In the genomic region with DNA sequence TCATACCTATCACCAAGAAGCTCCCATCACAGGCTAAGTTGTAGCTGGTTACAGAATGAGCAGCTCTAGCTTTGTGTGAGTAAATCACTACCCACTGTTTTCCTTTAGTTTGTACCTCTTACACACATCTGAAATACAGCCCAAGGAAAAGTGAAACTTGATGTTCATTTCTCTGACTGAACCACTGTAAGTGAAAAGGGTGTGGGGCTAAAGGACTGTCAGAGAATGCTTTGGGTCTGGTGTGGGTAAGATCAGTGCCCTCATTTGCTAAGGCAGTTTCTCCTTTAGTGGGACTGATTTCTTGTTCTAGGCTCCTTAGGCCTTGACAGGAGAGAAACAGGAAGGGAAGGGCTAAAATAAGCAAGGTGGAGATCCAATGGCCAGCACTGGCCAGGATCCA, we compare ENCODE assay signal across 21 mouse cellular contexts. TPM values are rescaled to one million over a fixed set of nuclear protein-coding genes. Genes with fewer than 3 reads are reported as not detected.
A peak's percentile ranks its signal among the peaks of the same experiment; 100 is the strongest.
DNase-seq lines count a peak whose midpoint lies in the region; TF ChIP-seq lines count a peak whose summit lies in the region.
"Had no signal": no experiment of that assay in that cellular context is flagged by ENCODE, and none has a peak within 500 bp of the region (broad histone marks: within the 10 kb centered on the region; RNA-seq: fewer than 3 reads in every experiment).

No protein-coding gene starts in this region.

- no peak for DNase-seq in heart, adult 2 months
- DNase-seq in heart, postnatal 14 days = no peak
- no peak for DNase-seq in layer of hippocampus, adult 2 months (ENCODE audit: low spot score in 2 of 2)
- no peak for DNase-seq in layer of hippocampus, adult 9-11 months
- DNase-seq in MEL (ENCODE audit: low read depth, low spot score) = no peak
- DNase-seq in thymus, adult 2 months = no peak
- DNase-seq: adrenal gland, adult 2 months; adrenal gland, postnatal 25 days; cerebellum, adult 2 months; cerebellum, postnatal 10 days; embryo, embryonic 11 days; forebrain, postnatal 0 days; gastrocnemius, postnatal 36 days; heart, postnatal 10 days had no signal

- no peaks in the 10 kb centered on the region for H3K9me3 ChIP-seq in MEL (replicated peaks; ENCODE audit: insufficient read depth, low read length)
- H3K9me3 ChIP-seq: embryonic facial prominence, embryonic 15.5 days; hindbrain, embryonic 10.5 days; intestine, embryonic 15.5 days had no signal

- no peak overlapping the region for H3K4me3 ChIP-seq in heart, adult 2 months
- H3K4me3 ChIP-seq in layer of hippocampus, adult 2 months = no peak overlapping the region
- no peak overlapping the region for H3K4me3 ChIP-seq in MEL (ENCODE audit: control insufficient read depth in 1 of 2, insufficient read depth in 1 of 2, low read depth in 2 of 2, low read length in 2 of 2)
- no peak overlapping the region for H3K4me3 ChIP-seq in cortical plate, adult 2 months (ENCODE audit: insufficient read depth, low read length)
- H3K4me3 ChIP-seq in thymus, adult 2 months (ENCODE audit: control insufficient read depth, insufficient read depth, low read length) = no peak overlapping the region
- H3K4me3 ChIP-seq: embryonic facial prominence, embryonic 15.5 days; erythroblast, embryonic 14.5 days; hindbrain, embryonic 10.5 days; intestine, embryonic 15.5 days had no signal

- no peak for TF ChIP-seq CTCF in heart, adult 2 months (IDR thresholded peaks at IDR 0.05)
- no peak for TF ChIP-seq CTCF in layer of hippocampus, adult 2 months (conservative IDR thresholded peaks at IDR 0.05)
- no peak for TF ChIP-seq CTCF in MEL (IDR thresholded peaks at IDR 0.05 in 2 of 3, conservative IDR thresholded peaks at IDR 0.05 in 1 of 3; ENCODE audit: control insufficient read depth in 1 of 3, insufficient read depth in 1 of 3, low read depth in 2 of 3, low read length in 3 of 3, poor library complexity in 1 of 3, severe bottlenecking in 1 of 3)
- TF ChIP-seq CTCF in cortical plate, adult 2 months (IDR thresholded peaks at IDR 0.05; ENCODE audit: extremely low read depth, insufficient read depth, low read length) = no peak
- no peak for TF ChIP-seq CTCF in thymus, adult 2 months (IDR thresholded peaks at IDR 0.05; ENCODE audit: borderline replicate concordance, control insufficient read depth, extremely low read depth, insufficient read depth, low read length, poor library complexity)

- no peak for TF ChIP-seq RAD21 in MEL (IDR thresholded peaks at IDR 0.05; ENCODE audit: low read depth, low read length)

- no peaks in the 10 kb centered on the region; the same call in 1 of the 2 replicates for H3K4me1 ChIP-seq in heart, adult 2 months (ENCODE audit: control insufficient read depth, insufficient read depth, low read length)
- H3K4me1 ChIP-seq in MEL (ENCODE audit: control insufficient read depth in 1 of 2, insufficient read depth in 2 of 2, low read length in 2 of 2) = peaks cover 6 to 8% of the 10 kb centered on the region in 2 experiments
- no peaks in the 10 kb centered on the region; the same call in 1 of the 2 replicates for H3K4me1 ChIP-seq in cortical plate, adult 2 months (ENCODE audit: control insufficient read depth, insufficient read depth, low read length)
- H3K4me1 ChIP-seq in thymus, adult 2 months (replicated peaks; ENCODE audit: control insufficient read depth, insufficient read depth, low read length) = no peaks in the 10 kb centered on the region
- H3K4me1 ChIP-seq: embryonic facial prominence, embryonic 15.5 days; hindbrain, embryonic 10.5 days; intestine, embryonic 15.5 days had no signal

- H3K27ac ChIP-seq in heart, adult 2 months = peak overlapping the region; percentile 69
- peak overlapping the region; percentile 61 for H3K27ac ChIP-seq in layer of hippocampus, adult 2 months
- no peak overlapping the region for H3K27ac ChIP-seq in MEL (ENCODE audit: control insufficient read depth, low read depth, low read length)
- 0 out of 2 replicates have a peak overlapping the region, but pooled peaks have one; percentile 53 for H3K27ac ChIP-seq in cortical plate, adult 2 months (ENCODE audit: insufficient read depth, low read length)
- no peak overlapping the region for H3K27ac ChIP-seq in thymus, adult 2 months (ENCODE audit: control insufficient read depth, insufficient read depth, low read length)
- H3K27ac ChIP-seq: embryonic facial prominence, embryonic 15.5 days; hindbrain, embryonic 10.5 days; hindbrain, embryonic 14.5 days; intestine, embryonic 15.5 days had no signal

- no peak for TF ChIP-seq POLR2A in heart, adult 2 months (IDR thresholded peaks at IDR 0.05; ENCODE audit: insufficient read depth, low read depth, low read length)
- no peak for TF ChIP-seq POLR2A in MEL (IDR thresholded peaks at IDR 0.05; ENCODE audit: control insufficient read depth in 1 of 2, insufficient read depth in 1 of 2, low read depth in 1 of 2, low read length in 2 of 2, poor library complexity in 1 of 2)
- no peak for TF ChIP-seq POLR2A in cortical plate, adult 2 months (IDR thresholded peaks at IDR 0.05; ENCODE audit: extremely low read depth, insufficient read depth, low read length)
- no peak for TF ChIP-seq POLR2A in thymus, adult 2 months (IDR thresholded peaks at IDR 0.05; ENCODE audit: control insufficient read depth, extremely low read depth, insufficient read depth, low read length, poor library complexity)

- no peak for TF ChIP-seq EP300 in heart, adult 2 months (IDR thresholded peaks at IDR 0.05; ENCODE audit: insufficient read depth, low read depth, low read length)
- no peak for TF ChIP-seq EP300 in MEL (IDR thresholded peaks at IDR 0.05; ENCODE audit: low read depth in 1 of 2, low read length in 2 of 2)

- no peaks in the 10 kb centered on the region for H3K79me2 ChIP-seq in heart, adult 2 months (replicated peaks; ENCODE audit: control insufficient read depth, insufficient read depth, low read length)
- no peaks in the 10 kb centered on the region for H3K79me2 ChIP-seq in MEL (ENCODE audit: control insufficient read depth, insufficient read depth, low read length, poor library complexity)

- peaks cover 4% of the 10 kb centered on the region for H3K36me3 ChIP-seq in heart, adult 2 months (ENCODE audit: control insufficient read depth, insufficient read depth, low read length)
- H3K36me3 ChIP-seq in MEL (ENCODE audit: control insufficient read depth in 1 of 2, insufficient read depth in 2 of 2, low read length in 2 of 2) = peaks cover 15 to 32% of the 10 kb centered on the region in 2 experiments
- peaks cover 41% of the 10 kb centered on the region for H3K36me3 ChIP-seq in thymus, adult 2 months (ENCODE audit: control insufficient read depth, insufficient read depth, low read length)

- H3K27me3 ChIP-seq in heart, adult 2 months (ENCODE audit: control insufficient read depth, insufficient read depth, low read length) = no peaks in the 10 kb centered on the region
- H3K27me3 ChIP-seq in MEL (ENCODE audit: control insufficient read depth in 1 of 2, insufficient read depth in 2 of 2, low read length in 2 of 2) = no peaks in the 10 kb centered on the region
- no peaks in the 10 kb centered on the region for H3K27me3 ChIP-seq in thymus, adult 2 months (ENCODE audit: control insufficient read depth, insufficient read depth, low read length)
- H3K27me3 ChIP-seq: embryonic facial prominence, embryonic 15.5 days; intestine, embryonic 15.5 days; Patski had no signal

- intact Hi-C loops in heart, adult 2 months (cut with DNase I) = no loop called here
- intact Hi-C loops in heart, postnatal 14 days (cut with DNase I) = no loop called here

- H3K9ac ChIP-seq in heart, adult 2 months (ENCODE audit: low read depth, low read length) = no peak overlapping the region
- H3K9ac ChIP-seq in MEL (ENCODE audit: control insufficient read depth, low read depth, low read length, poor library complexity, severe bottlenecking) = no peak overlapping the region
- H3K9ac ChIP-seq: embryonic facial prominence, embryonic 15.5 days; forebrain, postnatal 0 days; hindbrain, embryonic 14.5 days; intestine, embryonic 15.5 days had no signal

TF ChIP-seq in MEL, 35 proteins besides CTCF, POLR2A, EP300 and RAD21:
- TF ChIP-seq ZMIZ1 (IDR thresholded peaks at IDR 0.05; ENCODE audit: low read depth, low read length) (0 out of 2 replicates have a peak, but pooled peaks have one; percentile 27), RCOR1 (IDR thresholded peaks at IDR 0.05; ENCODE audit: low read depth, low read length) (no peak)

RNA-seq across cellular contexts. Expression of gene Shoc2, which starts 10.1 kb away (rescaled TPM):
- 10 to 100 TPM; 25.4 to 26.1 TPM for total RNA-seq in heart, adult 2 months (2021)
- polyA plus RNA-seq in heart, adult 2 months (2012; rRNA removed) = 12.3 and 34.2 TPM in 2 replicates
- total RNA-seq in heart, postnatal 14 days (2021) = 10 to 100 TPM; 30.2 to 34.4 TPM
- total RNA-seq in layer of hippocampus, adult 2 months (2021) = 10 to 100 TPM; 50.1 to 50.3 TPM
- 33.4 and 37.0 TPM in 2 replicates for total RNA-seq in MEL (2012; rRNA removed)
- 10 to 100 TPM in 1 of 2 experiments, not detected in 1; 55.6 TPM for polyA plus RNA-seq in MEL (2012; ENCODE audit: insufficient read depth in 1 of 2, insufficient read length in 2 of 2, low read depth in 1 of 2, low replicate concordance in 2 of 2, missing spikeins in 1 of 2)
- 35.0 and 35.5 TPM in 2 replicates for polyA plus RNA-seq in cortical plate, adult 2 months (2012; rRNA removed)
- 14.9 and 18.6 TPM in 2 replicates for polyA plus RNA-seq in thymus, adult 2 months (2012; rRNA removed)

RNA-seq across cellular contexts. Expression of gene Bbip1, which starts 10.4 kb away (rescaled TPM):
- 10 to 100 TPM; 34.5 to 35.4 TPM for total RNA-seq in heart, adult 2 months (2021)
- 12.4 and 26.1 TPM in 2 replicates for polyA plus RNA-seq in heart, adult 2 months (2012; rRNA removed)
- total RNA-seq in heart, postnatal 14 days (2021) = 10 to 100 TPM; 35.3 to 35.8 TPM
- 10 to 100 TPM; 52.6 to 52.7 TPM for total RNA-seq in layer of hippocampus, adult 2 months (2021)
- total RNA-seq in MEL (2012; rRNA removed) = 71.3 and 81.9 TPM in 2 replicates
- polyA plus RNA-seq in MEL (2012; ENCODE audit: insufficient read depth in 1 of 2, insufficient read length in 2 of 2, low read depth in 1 of 2, low replicate concordance in 2 of 2, missing spikeins in 1 of 2) = 10 to 100 TPM in 1 of 2 experiments, not detected in 1; 75.9 TPM
- polyA plus RNA-seq in cortical plate, adult 2 months (2012; rRNA removed) = 81.2 and 89.1 TPM in 2 replicates
- polyA plus RNA-seq in thymus, adult 2 months (2012; rRNA removed) = 13.0 and 16.3 TPM in 2 replicates

RNA-seq across cellular contexts. Expression of gene Pdcd4, which starts 42.0 kb away (rescaled TPM):
- 10 to 100 TPM; 21.1 to 22.9 TPM for total RNA-seq in heart, adult 2 months (2021)
- polyA plus RNA-seq in heart, adult 2 months (2012; rRNA removed) = 4.2 and 8.0 TPM in 2 replicates
- 10 to 100 TPM; 24.8 to 25.6 TPM for total RNA-seq in heart, postnatal 14 days (2021)
- total RNA-seq in layer of hippocampus, adult 2 months (2021) = 100 to 1,000 TPM; 118 to 119 TPM
- 19.7 and 30.0 TPM in 2 replicates for total RNA-seq in MEL (2012; rRNA removed)
- polyA plus RNA-seq in MEL (2012; ENCODE audit: insufficient read depth in 1 of 2, insufficient read length in 2 of 2, low read depth in 1 of 2, low replicate concordance in 2 of 2, missing spikeins in 1 of 2) = 10 to 100 TPM in 1 of 2 experiments, not detected in 1; 37.6 TPM
- 54.9 and 61.1 TPM in 2 replicates for polyA plus RNA-seq in cortical plate, adult 2 months (2012; rRNA removed)
- 18.2 and 19.6 TPM in 2 replicates for polyA plus RNA-seq in thymus, adult 2 months (2012; rRNA removed)

Comparison
In these comparisons a context has a peak if more than half of its experiments do, and no peak if none do; other contexts are left out.
1. H3K27ac ChIP-seq: peak in heart, adult 2 months (single experiment), layer of hippocampus, adult 2 months (single experiment) and cortical plate, adult 2 months (single experiment); none in MEL (single experiment) and thymus, adult 2 months (single experiment).